Mouse (Mus musculus) 3T3-L1 (cell line): ENCODE results near the gene Ceacam1.
A peak's percentile ranks its signal among the peaks of the same experiment; 100 is the strongest.
"Not testable (repeated sequence)": the region's sequence is repeated elsewhere in the genome, so short reads cannot be mapped to it uniquely, and the experiment has no call there.

Experiments
- DNase-seq: peaks from one replicate; pipeline ENCODE4 v3.0.0-alpha.2; 2015; ENCODE audit warnings: low read depth, low spot score

Gene Ceacam1

DNA sequence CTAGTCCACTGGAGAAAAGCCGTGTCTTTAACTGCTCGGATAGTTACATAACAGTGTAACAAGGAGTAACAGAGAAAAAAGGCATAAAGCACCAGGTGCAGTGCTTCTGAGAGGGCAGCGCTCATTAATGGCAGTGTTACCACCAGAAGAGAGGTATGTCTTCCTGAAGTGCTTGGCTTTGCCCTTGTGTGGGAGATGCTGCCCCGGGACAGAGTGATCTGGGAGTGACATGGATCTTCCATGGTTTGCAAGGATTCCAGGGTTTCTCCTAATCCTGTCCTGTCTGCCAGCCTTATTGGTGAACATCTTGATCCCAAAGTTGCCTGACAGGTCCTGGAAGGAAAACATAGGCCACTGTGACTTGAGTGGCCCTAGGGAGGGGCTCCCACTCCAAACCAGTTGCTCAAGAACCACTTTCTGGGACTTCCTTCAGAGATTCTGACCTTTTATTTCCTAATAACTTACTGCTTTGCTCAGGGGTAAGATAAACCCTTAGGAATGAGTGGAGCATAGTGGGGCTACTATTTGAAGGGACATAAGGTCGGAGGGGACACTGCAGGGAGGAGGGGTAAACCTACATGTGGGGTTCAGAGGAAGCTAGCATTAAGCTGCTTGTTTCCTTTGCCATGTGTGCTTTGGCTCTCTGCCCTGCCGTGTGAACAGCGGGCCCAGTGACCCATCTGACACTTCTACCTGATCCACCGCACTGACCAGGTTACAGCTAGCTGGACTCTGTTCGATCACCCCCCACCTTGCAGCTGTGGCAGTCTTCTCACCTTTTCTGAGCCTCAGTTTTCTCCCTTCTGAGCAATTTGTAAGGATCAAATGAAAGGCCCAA is 37.2 kb downstream of the Ceacam1 start:
- DNase-seq: no peak

DNA sequence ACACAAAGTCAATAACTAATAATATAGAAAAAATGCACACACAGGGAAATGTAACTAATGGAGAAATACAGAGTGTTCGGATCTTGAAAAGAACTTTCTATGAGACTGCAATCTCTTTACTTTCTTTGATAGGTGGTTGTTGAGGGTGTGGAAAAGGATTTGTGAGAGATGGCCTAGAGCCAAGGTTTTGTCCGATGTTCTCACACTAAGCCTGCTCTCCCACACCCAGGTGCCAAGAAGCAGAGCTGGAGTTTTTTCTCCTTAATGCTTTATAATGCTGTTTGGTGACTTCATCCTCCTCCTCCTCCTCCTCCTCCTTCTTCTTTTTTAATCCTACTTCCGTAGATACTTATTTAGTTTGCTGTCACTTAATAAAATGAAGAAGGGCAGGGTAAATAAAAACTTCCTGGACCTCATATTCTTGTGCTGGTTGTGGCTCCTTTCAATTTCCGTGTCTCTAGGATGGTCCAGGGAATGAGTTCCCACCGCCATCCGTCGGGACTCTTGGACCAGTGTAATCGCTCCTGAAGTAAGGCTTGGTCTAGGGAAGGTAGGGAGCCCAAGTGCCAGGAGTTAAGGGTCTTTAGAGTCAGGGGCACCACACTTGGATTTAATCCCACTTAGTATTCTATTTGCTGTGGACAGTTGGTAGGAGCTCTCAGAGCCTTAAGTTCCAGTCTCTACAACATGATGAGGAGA is 38.1 kb downstream of the Ceacam1 start:
- DNase-seq: no peak

DNA sequence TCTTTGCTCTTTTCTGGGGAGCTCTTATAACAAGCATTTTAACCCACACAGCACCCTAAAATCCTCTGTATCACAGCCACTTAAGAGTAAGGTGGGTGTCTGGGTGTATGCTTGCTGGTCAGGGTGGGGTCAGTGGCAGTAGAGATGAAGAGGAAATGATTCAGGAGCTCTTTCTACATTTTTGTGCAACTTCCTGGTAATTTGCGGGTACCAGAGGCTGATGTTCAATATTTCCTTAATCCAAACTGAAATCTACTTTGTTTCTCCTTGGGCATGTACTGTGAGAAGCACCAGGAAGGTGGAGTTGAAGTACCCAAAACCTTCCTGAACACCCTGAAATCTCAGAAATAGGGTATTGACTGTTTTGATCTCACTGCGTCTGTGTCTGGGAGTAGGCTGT is 40.7 kb downstream of the Ceacam1 start:
- no peak for DNase-seq

DNA sequence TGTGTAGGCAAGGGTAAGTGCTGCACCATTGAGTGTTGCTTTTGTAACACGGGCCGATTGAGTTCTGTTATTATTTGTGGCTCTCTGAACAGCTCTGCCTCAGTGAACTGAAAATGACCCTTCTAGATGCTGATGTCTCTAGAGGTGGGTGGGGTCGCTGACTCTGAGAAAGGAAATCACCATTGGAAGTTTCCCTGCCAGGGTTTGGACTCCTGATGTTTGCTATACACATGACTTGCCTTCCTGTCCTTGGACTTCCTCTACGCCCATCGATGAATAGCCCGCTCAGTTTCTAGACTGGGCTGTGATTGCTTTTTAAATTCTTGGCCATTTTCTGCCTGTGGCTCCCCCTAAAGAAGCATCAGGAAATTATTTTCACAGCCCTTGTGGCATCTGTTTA is 41.2 kb downstream of the Ceacam1 start:
- DNase-seq: no peak

DNA sequence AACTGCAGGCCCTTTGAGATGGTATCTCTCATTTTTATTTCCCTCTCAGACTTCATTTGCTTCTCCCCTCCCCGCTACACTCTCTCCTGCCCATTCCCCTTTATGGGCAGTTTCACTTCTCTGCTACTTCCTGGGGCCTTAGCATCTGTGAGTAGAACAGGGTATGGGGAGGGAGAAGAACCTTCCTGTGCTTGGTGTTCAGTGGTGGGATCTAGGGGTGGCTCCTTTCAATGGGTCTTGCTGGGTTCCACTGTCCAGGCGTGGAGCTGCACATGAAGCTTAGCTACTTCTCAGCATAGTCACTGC is 41.9 kb downstream of the Ceacam1 start:
- DNase-seq: no peak

DNA sequence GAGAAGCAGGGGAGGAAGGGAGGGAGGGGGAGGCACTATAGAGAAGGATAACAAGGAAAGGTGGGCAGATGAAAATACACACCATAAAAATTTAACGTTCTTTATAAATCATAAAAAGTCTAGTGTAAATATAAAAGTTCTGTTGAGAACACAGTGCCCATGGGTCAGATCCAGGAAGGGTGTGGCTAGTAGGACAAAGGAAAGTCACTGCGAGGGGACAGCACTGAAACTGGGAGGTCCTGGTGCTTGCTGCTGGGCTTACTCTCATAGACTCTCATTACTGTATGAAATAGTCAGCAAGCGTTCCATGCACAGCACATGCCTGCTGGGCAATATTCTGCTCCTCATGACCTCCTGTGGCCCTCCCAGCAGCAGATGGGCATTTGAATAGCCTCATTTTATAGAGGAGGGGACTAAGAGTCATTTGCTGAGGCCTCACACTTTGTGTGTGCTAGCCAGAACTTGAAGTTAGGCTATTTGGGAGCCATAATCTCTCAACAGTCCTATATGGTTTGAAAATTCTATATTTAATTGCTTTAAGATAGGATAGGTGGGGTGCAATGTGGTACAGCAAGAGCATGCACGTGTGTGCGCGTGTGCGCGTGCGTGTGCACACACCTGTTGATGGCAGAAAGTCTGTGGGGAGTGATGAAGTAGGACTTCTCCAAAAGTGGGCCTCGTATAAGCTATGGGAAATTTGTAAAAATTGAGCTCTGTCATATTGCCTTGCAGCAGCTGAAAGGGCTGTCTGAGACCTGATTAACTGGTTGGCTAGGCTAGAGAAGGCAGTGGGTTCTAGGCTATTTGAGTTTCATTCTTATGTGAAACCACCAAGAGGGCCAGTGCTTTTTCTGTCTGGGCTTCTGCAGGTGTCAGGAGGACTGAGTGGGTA is 42.5 kb downstream of the Ceacam1 start:
- DNase-seq: no peak

DNA sequence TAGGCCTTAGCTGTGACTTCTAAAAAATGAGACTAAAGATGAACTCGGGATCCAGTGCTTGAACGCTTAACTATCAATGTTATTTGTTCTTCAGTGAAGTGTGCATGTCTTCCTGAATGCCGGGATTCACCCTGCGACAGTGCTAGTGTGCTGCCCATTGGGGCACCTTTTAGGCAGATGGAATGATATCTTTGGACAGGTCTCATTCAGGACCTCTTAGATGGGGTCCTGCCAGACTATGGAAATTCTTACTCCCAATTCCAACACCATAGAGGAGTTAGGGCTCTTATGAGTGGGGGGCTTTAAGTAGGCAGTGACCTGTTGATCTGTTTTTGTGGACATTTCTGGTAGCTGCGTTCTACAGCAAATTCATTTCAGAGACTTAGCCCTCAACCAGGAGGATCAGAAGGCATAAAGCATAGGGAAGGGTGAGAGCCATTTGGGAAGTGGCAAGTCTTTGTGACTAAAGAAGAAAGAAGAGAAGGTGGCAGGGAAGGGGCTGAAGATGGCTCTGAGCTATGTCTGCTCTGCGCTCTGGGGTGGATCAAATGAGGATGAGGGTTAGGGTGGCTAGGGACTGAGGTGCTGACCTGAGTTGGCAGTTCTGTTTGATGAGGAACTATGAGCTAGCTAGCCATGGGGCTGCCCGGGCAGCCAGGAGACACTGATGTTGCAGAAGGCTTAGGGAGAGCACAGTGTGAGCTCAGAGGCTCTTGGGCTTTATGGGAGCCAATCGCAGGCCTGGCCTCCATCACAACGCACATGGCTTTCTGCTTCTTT is 43.4 kb downstream of the Ceacam1 start:
- no peak for DNase-seq

DNA sequence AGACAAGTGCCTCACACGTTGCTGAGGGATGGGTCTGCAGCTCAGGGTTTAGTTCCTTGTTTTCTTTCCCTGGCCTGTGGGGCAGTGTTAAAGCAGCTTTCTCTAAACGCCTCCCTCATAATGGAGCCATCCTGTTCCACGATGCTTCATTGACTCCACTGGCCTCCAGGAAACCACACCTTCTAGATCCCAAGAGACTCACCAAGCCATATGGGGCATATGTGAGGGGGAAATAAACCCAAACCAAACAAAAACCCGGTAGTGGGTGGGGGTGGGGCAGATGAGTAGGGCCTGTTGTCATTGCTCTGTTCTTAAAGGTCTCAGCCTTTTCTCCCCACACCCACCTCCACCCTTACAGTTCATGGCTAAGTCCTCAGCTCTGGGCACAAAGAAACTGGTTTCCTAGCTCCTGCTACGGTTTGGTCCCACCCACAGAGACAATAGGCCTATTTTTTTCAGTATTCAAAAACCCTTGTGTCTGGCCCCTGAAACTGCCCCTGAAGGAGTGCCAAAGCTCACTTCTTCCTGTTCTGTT is 44.3 kb downstream of the Ceacam1 start:
- DNase-seq: peak; percentile 13

DNA sequence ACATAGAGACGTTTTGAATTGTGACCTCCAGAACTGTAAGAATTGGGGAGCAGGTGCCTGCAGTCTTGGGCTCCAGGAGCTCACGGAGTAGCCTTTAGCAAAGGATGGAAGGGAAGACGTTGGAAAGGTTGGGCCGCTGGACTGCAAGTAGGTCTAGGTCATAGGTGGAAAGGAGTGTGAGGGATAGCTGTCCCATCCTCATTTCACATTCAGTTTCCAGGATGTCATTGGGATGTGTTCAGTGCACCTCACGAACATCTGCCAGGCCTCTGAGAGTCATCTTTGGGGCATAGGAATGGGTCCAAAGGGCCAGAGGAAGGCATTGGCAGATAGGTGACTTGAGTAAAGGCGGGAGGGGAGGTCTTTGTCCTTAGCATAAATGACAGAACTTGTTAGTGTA is 45.0 kb downstream of the Ceacam1 start:
- DNase-seq: no peak

DNA sequence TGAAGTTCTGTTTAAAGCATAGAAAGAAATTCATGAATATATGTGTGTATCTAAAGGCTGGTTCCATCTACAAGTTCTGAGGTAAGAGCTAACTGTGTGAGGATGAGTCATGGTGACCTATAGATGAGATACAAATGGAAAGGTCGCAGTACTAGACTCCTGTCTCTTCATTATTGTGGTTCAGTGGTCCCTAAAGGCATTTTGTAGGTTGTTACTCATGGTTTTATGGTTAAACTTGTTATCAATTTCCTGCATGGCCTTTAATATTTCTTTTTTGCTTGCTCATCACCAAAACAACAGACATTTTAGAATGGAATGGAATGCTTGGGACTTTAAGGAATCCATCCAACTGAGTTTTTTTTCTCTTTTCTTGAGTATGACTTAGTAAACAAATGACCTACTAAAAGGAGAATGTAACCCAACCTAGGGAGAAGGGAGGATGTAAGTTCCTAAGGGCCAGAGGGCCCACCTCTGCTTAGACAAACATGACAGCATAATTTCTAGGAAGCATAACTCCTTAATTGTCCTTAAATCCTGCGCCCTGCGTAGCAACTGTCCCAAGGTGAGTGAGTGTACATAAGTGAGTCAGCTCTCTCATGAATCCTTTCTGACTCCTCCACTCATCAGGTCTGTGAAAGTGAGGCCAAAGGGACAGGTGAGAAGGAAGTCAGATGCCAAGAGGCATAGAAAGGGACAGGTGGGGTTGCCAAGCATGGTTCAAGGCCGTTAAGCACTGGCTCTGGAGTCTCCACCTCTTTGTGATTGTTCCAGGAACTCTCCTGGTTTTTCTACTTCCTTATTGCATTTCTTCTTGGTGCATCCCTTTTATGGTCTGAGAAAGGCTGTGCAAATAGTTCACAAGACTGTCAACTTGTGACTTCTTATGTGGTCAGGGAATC is 47.3 kb downstream of the Ceacam1 start:
- DNase-seq: peak; percentile 66

DNA sequence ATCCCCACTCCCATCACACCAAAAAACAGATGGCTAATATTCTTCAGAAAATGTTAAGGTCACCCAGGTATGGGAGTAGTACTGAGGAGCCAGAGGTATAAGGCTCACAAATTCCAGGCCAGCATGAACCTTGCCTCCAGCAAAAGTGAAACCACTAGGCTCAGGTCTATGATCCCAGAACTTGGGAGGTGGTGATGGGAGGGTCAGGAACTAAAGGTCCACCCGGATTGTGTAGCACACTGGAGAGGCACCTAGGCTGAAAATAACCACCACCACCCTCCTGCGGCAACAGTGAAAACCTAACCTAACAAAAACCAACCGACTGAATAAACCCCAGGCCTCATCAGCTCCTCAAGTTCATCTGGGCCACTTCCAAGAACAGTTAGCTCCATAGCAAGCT is 49.1 kb downstream of the Ceacam1 start:
- DNase-seq: no peak

DNA sequence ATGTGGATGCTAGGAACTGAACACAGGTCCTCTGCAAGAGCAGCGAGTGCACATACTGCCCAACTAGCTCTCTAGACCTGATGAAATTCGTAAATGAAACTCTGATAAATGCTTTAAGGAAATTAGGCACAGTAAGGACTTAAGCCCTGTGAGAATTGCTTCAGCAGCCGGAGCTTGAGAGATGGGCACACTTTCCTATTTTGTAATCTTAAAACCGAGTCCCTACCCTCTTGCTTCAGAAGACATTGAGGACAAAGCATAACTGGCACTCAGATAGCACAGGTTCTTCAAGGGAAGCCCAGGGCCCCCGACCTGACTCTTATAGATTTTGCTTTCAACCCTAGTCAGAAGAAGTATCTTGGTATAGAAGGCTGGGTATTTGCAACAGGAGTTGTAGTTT is 50.3 kb downstream of the Ceacam1 start:
- DNase-seq: no peak

DNA sequence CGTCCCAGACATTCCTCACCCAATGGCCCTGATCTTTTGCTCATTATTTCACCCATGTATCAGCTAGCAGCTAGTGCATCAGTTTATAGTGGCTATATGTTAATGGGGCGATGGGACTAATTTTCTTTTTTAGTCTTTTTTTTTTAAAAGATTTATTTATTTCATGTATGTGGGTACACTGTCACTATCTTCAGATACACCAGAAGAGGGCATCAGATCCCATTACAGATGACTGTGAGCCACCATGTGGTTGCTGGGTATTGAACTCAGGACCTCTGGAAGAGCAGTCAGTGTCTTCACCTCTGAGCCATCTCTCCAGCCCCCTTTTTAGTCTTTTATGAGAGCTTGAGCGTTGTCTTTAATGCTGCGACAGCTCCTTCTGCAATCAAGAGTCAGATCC is 51.0 kb downstream of the Ceacam1 start:
- not testable (repeated sequence) for DNase-seq

DNA sequence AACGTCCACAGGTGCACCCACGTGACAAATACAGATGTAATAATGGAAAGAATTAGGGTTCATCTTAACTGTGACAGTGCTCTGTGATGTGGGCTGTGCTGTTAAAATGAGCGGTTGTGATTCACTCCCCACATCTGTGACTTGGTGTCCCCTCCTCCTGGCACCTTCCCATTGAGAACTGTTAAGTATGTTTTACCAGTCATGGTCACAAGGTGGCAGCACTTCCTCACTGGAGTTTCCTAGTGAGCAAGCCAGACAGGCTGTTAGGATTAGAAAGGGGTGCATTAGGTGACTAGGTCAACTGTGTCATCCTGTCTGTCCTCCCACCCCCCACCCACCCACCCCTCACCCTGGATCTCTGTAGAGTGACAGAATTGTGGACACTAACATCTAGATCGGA is 53.0 kb downstream of the Ceacam1 start:
- peak; percentile 82 for DNase-seq

DNA sequence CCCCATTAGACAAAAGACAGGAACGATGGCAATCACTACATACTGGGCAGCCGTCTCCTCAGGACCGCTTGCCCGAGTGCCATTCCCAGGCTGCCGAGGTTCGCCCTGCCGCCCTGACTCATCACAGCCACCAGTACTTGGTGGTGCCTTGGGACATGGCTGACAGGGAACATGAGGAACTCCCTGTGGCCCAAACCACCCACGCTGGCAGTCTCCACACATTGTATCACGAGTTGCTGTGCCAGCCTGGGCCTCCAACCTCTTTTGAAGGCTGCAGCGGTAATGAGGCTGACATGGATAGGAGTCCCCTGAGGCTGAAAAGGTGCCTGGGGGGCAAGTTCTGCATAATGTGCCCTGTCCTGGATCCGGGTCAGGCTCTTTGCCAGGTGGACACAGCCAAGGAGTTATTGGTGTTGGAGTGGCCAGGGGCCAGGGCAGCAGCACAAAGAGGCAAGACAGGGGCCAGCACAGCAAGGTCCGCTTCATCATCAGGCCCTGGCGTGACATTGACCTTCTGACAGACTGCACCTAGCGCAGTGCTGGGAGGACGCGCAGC is 55.0 kb downstream of the Ceacam1 start:
- DNase-seq: no peak

DNA sequence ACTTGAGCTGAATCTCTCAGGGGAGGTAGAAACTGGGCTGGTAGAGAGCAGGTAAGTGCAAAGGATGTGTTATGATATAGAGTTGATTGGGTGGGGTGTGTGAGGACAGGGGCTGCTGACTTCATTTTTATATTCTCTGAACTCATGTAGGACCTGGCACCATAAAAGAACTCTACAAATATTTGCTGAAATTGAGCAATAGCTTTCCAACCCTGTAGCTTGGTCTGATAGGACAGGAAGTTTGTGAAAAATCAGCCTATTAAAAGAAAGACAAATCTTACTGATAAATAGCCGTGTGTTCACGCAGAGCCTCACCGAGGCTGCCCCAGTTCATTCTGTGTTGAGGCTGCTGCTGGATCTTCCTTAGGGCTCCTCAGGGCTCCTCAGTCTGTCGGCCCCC is 57.5 kb downstream of the Ceacam1 start:
- no peak for DNase-seq

DNA sequence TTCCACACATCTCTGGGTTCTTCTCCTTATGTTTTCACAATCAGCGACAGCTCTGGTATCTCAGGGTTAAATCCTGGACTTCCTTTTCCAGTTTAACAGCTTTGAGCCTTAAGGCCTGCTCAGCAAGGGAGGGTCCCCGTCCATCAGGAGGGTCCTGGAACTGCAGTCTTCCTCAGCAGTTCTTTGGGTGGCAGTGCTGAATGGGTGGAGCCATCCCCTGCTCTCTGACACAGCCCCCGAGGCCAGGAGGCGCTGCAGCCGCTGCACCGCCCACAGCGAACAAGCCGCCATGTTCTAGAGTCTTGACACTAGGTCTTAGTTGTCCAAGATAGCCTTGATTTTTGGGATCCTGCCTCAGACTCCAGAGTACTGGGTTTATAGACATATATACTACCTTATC is 57.9 kb downstream of the Ceacam1 start:
- no peak for DNase-seq

DNA sequence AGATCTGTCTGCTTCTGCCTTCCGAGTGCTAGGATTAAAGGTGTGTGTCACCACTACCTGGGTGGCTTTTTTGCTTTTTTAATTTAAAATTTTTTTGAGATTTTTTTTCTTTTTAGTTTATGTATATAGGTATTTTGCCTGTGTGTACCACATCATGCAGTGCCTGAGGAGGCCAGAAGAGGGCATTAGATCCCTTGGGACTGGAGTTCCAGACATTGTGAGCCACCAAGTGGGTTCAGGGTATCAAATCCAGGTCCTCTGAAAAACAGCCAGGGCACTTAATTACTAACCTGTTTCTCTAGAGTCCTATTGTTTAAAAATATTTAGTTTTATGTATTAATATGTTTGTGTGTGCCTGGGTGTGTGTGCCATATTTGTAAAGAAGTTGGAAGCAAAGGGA is 59.8 kb downstream of the Ceacam1 start:
- DNase-seq: peak; percentile 55

DNA sequence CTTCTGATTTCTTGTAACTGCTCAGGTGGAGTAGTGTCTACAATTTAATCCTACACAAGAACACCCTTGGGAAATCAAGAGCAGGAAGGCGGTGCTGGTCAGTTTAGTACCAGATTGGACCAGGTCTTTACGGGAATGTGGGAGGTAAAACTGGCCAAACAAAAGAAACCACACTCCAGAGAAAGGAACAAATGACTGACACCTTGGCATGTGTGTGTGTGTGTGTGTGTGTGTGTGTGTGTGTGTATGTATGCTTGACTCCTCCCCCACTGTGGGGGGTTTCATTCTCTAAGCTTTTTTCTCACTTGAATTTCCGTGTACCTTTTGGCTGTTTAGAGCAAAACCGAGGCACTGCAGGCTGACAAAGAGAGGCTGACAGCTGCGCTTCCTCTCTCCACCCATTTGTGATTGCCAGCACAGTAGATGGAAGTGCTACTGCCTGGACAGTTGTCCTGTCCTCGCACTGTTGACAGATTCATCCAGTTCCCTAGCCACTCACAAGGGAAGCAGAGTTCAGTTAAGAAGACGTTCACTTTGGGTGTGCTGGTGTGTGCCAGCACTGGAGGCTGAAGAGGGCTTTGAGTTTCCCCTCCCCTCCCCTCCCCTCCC is 64.5 kb downstream of the Ceacam1 start, which contains the start of gene Cxcl17:
Cxcl17 (minus strand) TSS at position 54 of the 609 bp plus-strand sequence.
- no peak for DNase-seq
